Mouse (Mus musculus) bone marrow macrophage, adult 2 months (primary cell): ENCODE measurements around the gene Aif1l.

Experiments used
- CTCF ChIP-seq: IDR thresholded peaks from 2 replicates; pipeline ENCODE4 v1.5.1; 2012; ENCODE audit warnings: low read depth, mild to moderate bottlenecking, low read length, moderate library complexity
- POLR2A ChIP-seq: IDR thresholded peaks from 2 replicates; pipeline ENCODE4 v1.6.1; 2012; ENCODE audit warnings: mild to moderate bottlenecking, low read depth, low read length, borderline replicate concordance

DNA sequence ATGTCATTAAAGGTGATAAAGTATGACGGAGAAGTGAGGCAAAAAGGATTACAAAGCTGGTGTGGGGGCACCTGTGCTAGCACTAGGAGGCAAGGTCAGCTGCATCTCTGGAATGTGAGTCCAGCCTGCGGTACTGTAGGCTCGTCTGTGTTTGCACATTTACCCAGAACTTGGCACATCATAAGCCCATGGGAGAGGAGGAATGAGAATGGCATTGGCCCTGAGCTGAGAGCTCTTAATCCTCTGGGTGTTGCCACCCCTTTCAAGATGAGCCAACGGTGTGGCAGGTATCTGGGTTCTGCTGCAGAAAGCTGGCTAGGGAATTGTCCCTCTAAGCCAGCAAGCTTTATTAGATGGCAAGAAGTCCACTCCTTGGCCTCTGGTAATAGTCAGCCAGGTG is 69.8 kb downstream of the Aif1l start:
- TF ChIP-seq POLR2A (no peak), CTCF (no peak)
